Mouse (Mus musculus) right cerebral cortex, postnatal 25 days (tissue): ENCODE measurements at regions not wholly inside any gene's neighbourhood (a gene's known extent, or its start where the extent isn't known, plus 50 kb on each side); places are given as distances from the start of the nearest gene placed in this dataset.

Experiments
- DNase-seq: peaks from one replicate; pipeline ENCODE4 v3.0.0; 2022

GRCm38 (mm10) chr13:99097606-99098545 is 86.7 kb upstream of the Zfp366 start:
- DNase-seq = no peak

- DNase-seq = no peak
Measured at GRCm38 (mm10) chr13:99096837-99097236, 87.8 kb upstream of the Zfp366 start.

- no peak for DNase-seq
Measured at GRCm38 (mm10) chr13:99095006-99095405, 89.6 kb upstream of the Zfp366 start.

GRCm38 (mm10) chr13:99094221-99094620 is 90.4 kb upstream of the Zfp366 start:
- DNase-seq = no peak

GRCm38 (mm10) chr13:99093269-99093668 is 91.4 kb upstream of the Zfp366 start:
- peak; percentile 79 for DNase-seq

- DNase-seq = no peak
Measured at GRCm38 (mm10) chr13:99092279-99092930, 92.2 kb upstream of the Zfp366 start.

- no peak for DNase-seq
Measured at GRCm38 (mm10) chr13:99091562-99092278, 92.9 kb upstream of the Zfp366 start.

- no peak for DNase-seq
Measured at GRCm38 (mm10) chr13:99090361-99090760, 94.3 kb upstream of the Zfp366 start.

- DNase-seq = no peak
Measured at GRCm38 (mm10) chr13:99088285-99088684, 96.3 kb upstream of the Zfp366 start.

GRCm38 (mm10) chr13:99079331-99079761 is 95.0 kb upstream of the 1700024P04Rik start:
- DNase-seq = peak; percentile 45

- DNase-seq = no peak
Measured at GRCm38 (mm10) chr13:99078643-99079042, 94.3 kb upstream of the 1700024P04Rik start.

- DNase-seq = no peak
Measured at GRCm38 (mm10) chr13:99077039-99077749, 92.8 kb upstream of the 1700024P04Rik start.

GRCm38 (mm10) chr13:99075467-99075866 is 91.1 kb upstream of the 1700024P04Rik start:
- DNase-seq = no peak

GRCm38 (mm10) chr13:99071821-99072414 is 87.6 kb upstream of the 1700024P04Rik start:
- DNase-seq = no peak

GRCm38 (mm10) chr13:99071413-99071812 is 87.0 kb upstream of the 1700024P04Rik start:
- no peak for DNase-seq

- no peak for DNase-seq
Measured at GRCm38 (mm10) chr13:99069767-99070166, 85.4 kb upstream of the 1700024P04Rik start.

GRCm38 (mm10) chr13:99067504-99067903 is 83.1 kb upstream of the 1700024P04Rik start:
- DNase-seq = no peak

- no peak for DNase-seq
Measured at GRCm38 (mm10) chr13:99063431-99063830, 79.1 kb upstream of the 1700024P04Rik start.

- no peak for DNase-seq
Measured at GRCm38 (mm10) chr13:99062936-99063335, 78.6 kb upstream of the 1700024P04Rik start.

- DNase-seq = no peak
Measured at GRCm38 (mm10) chr13:99058131-99058970, 74.0 kb upstream of the 1700024P04Rik start.

GRCm38 (mm10) chr13:99057696-99058095 is 73.3 kb upstream of the 1700024P04Rik start:
- no peak for DNase-seq
